Mouse (Mus musculus) myocyte (in vitro differentiated cells): ENCODE data around the gene Txndc15.
"Not testable (repeated sequence)": the region's sequence is repeated elsewhere in the genome, so short reads cannot be mapped to it uniquely, and the experiment has no call there.

ENCODE experiments used
- MYOG ChIP-seq, 3 experiments: IDR thresholded peaks; one replicate each; pipeline ENCODE4 v1.6.1; 2011; ENCODE audit warnings: control low read depth in 2 of 3, low read depth in 2 of 3, mild to moderate bottlenecking in 2 of 3; ENCODE audit not compliant: insufficient read length in 2 of 3, control insufficient read depth in 1 of 3, insufficient read depth in 1 of 3
- POLR2A ChIP-seq: IDR thresholded peaks from one replicate; pipeline ENCODE4 v1.6.1; 2011; ENCODE audit warnings: low read depth, mild to moderate bottlenecking, control low read depth, moderate library complexity; ENCODE audit not compliant: insufficient read length
- REST ChIP-seq: IDR thresholded peaks from one replicate; pipeline ENCODE4 v1.6.1; 2011; ENCODE audit warnings: mild to moderate bottlenecking, control low read depth, moderate library complexity; ENCODE audit not compliant: insufficient read depth, insufficient read length
- TCF12 ChIP-seq: IDR thresholded peaks from one replicate; pipeline ENCODE4 v1.6.1; 2011; ENCODE audit warnings: mild to moderate bottlenecking, control low read depth; ENCODE audit not compliant: poor library complexity, insufficient read depth, severe bottlenecking

DNA sequence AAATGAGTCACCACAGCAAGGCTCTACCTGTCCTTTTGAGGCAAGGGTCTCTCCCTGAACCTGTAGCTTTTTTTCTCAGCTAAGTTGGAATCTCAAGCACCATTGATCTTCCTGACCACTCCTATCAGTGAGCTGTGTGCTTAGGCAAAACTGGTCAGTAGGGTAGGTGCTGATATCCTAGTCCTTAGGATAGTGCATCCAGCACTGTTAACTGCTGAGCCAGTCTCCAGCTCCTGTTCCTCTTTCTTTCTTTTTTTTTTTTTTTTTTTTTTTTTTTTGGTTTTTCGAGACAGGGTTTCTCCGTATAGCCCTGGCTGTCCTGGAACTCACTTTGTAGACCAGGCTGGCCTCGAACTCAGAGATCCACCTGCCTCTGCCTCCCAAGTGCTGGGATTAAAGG is 18.5 kb upstream of the Txndc15 start:
- not testable (repeated sequence) for TF ChIP-seq MYOG (IDR thresholded peaks at IDR 0.05; ENCODE audit: control insufficient read depth in 1 of 3, insufficient read depth in 1 of 3, insufficient read length in 2 of 3, low read depth in 2 of 3); POLR2A; REST; TCF12
